Mouse (Mus musculus): Measurements from ENCODE around the gene Cd300c. TPM values are rescaled to one million over a fixed set of nuclear protein-coding genes. Genes with fewer than 3 reads are reported as not detected.
A peak's percentile ranks its signal among the peaks of the same experiment; 100 is the strongest.

The Cd300c gene
- total and polyA plus RNA-seq, 2 experiments = 0.24 TPM; not detected in 1

- Histone ChIP-seq H3K36me3 (ENCODE audit: control insufficient read depth, insufficient read depth, low read length) (no peaks in the 10 kb centered on the region), H3K4me3 (ENCODE audit: insufficient read depth, low read depth, low read length) (no peak overlapping the region), H3K4me1 (ENCODE audit: control insufficient read depth, insufficient read depth, low read length) (no peaks in the 10 kb centered on the region), H3K79me2 (ENCODE audit: control insufficient read depth, insufficient read depth, low read length) (no peaks in the 10 kb centered on the region), H3K27me3 (ENCODE audit: control insufficient read depth, insufficient read depth, low read length) (no peaks in the 10 kb centered on the region), H3K27ac (replicated peaks; ENCODE audit: insufficient read depth, low read depth, low read length) (no peak overlapping the region), H3K9ac (ENCODE audit: low read depth, low read length) (no peak overlapping the region)
- TF ChIP-seq POLR2A (IDR thresholded peaks at IDR 0.05; ENCODE audit: extremely low read depth, insufficient read depth, low read length) (no peak), CTCF (IDR thresholded peaks at IDR 0.05; ENCODE audit: low read depth, low read length) (no peak)
- DNase-seq (ENCODE audit: extremely low read depth, low read depth, low spot score) = no peak
- WGBS = 81% methylated on average over 10 of the region's 10 CpGs
Measured at GRCm38 (mm10) chr11:114972726-114973125, 3.8 kb upstream of the Cd300c start.

- Histone ChIP-seq H3K36me3 (ENCODE audit: control insufficient read depth, insufficient read depth, low read length) (no peaks in the 10 kb centered on the region), H3K9ac (ENCODE audit: low read depth, low read length) (no peak overlapping the region), H3K4me1 (ENCODE audit: control insufficient read depth, insufficient read depth, low read length) (no peaks in the 10 kb centered on the region), H3K4me3 (ENCODE audit: insufficient read depth, low read depth, low read length) (no peak overlapping the region), H3K79me2 (ENCODE audit: control insufficient read depth, insufficient read depth, low read length) (no peaks in the 10 kb centered on the region), H3K27me3 (ENCODE audit: control insufficient read depth, insufficient read depth, low read length) (no peaks in the 10 kb centered on the region), H3K27ac (replicated peaks; ENCODE audit: insufficient read depth, low read depth, low read length) (no peak overlapping the region)
- whole genome bisulfite sequencing = 61% methylated on average over 3 of the region's 3 CpGs
- TF ChIP-seq POLR2A (IDR thresholded peaks at IDR 0.05; ENCODE audit: extremely low read depth, insufficient read depth, low read length) = no peak
- no peak for TF ChIP-seq CTCF (IDR thresholded peaks at IDR 0.05; ENCODE audit: low read depth, low read length)
- peak; percentile 33 for DNase-seq (ENCODE audit: extremely low read depth, low read depth, low spot score)
Measured at GRCm38 (mm10) chr11:114965182-114965828, 3.7 kb downstream of the Cd300c start.

GRCm38 (mm10) chr11:114960369-114960768, 8.6 kb downstream of the Cd300c start:
- Histone ChIP-seq H3K36me3 (ENCODE audit: control insufficient read depth, insufficient read depth, low read length) (no peaks in the 10 kb centered on the region), H3K4me1 (ENCODE audit: control insufficient read depth, insufficient read depth, low read length) (no peaks in the 10 kb centered on the region), H3K4me3 (ENCODE audit: insufficient read depth, low read depth, low read length) (no peak overlapping the region), H3K9ac (ENCODE audit: low read depth, low read length) (no peak overlapping the region), H3K27ac (replicated peaks; ENCODE audit: insufficient read depth, low read depth, low read length) (no peak overlapping the region), H3K79me2 (ENCODE audit: control insufficient read depth, insufficient read depth, low read length) (no peaks in the 10 kb centered on the region), H3K27me3 (ENCODE audit: control insufficient read depth, insufficient read depth, low read length) (no peaks in the 10 kb centered on the region)
- TF ChIP-seq POLR2A (IDR thresholded peaks at IDR 0.05; ENCODE audit: extremely low read depth, insufficient read depth, low read length) (no peak), CTCF (IDR thresholded peaks at IDR 0.05; ENCODE audit: low read depth, low read length) (no peak)
- WGBS = 69% methylated on average over 1 of the region's 1 CpGs
- no peak for DNase-seq (ENCODE audit: extremely low read depth, low read depth, low spot score)

GRCm38 (mm10) chr11:114934144-114934543, 34.8 kb downstream of the Cd300c start, which contains the start of gene Cd300lb:
TSS of gene Cd300lb (minus strand) at chr11:114934386.
- Histone ChIP-seq H3K36me3 (ENCODE audit: control insufficient read depth, insufficient read depth, low read length) (no peaks in the 10 kb centered on the region), H3K4me1 (ENCODE audit: control insufficient read depth, insufficient read depth, low read length) (no peaks in the 10 kb centered on the region), H3K4me3 (ENCODE audit: insufficient read depth, low read depth, low read length) (peak within 1 kb of the TSS; percentile 15; the same call in 1 of the 2 replicates), H3K9ac (ENCODE audit: low read depth, low read length) (no peak within 1 kb of the TSS), H3K27ac (replicated peaks; ENCODE audit: insufficient read depth, low read depth, low read length) (no peak within 1 kb of the TSS), H3K79me2 (ENCODE audit: control insufficient read depth, insufficient read depth, low read length) (no peaks in the 10 kb centered on the region), H3K27me3 (ENCODE audit: control insufficient read depth, insufficient read depth, low read length) (no peaks in the 10 kb centered on the region)
- 52% methylated on average over 6 of the region's 6 CpGs for WGBS
- no peak for DNase-seq (ENCODE audit: extremely low read depth, low read depth, low spot score)
- TF ChIP-seq POLR2A (IDR thresholded peaks at IDR 0.05; ENCODE audit: extremely low read depth, insufficient read depth, low read length) (no peak), CTCF (IDR thresholded peaks at IDR 0.05; ENCODE audit: low read depth, low read length) (no peak)

GRCm38 (mm10) chr11:114933591-114933990, 35.4 kb downstream of the Cd300c start:
- Histone ChIP-seq H3K27ac (replicated peaks; ENCODE audit: insufficient read depth, low read depth, low read length) (no peak overlapping the region), H3K4me3 (ENCODE audit: insufficient read depth, low read depth, low read length) (peak overlapping the region; percentile 15; the same call in 1 of the 2 replicates), H3K27me3 (ENCODE audit: control insufficient read depth, insufficient read depth, low read length) (no peaks in the 10 kb centered on the region), H3K36me3 (ENCODE audit: control insufficient read depth, insufficient read depth, low read length) (no peaks in the 10 kb centered on the region), H3K79me2 (ENCODE audit: control insufficient read depth, insufficient read depth, low read length) (no peaks in the 10 kb centered on the region), H3K9ac (ENCODE audit: low read depth, low read length) (no peak overlapping the region), H3K4me1 (ENCODE audit: control insufficient read depth, insufficient read depth, low read length) (no peaks in the 10 kb centered on the region)
- TF ChIP-seq CTCF (IDR thresholded peaks at IDR 0.05; ENCODE audit: low read depth, low read length) = no peak
- TF ChIP-seq POLR2A (IDR thresholded peaks at IDR 0.05; ENCODE audit: extremely low read depth, insufficient read depth, low read length) = no peak
- WGBS = 75% methylated on average over 4 of the region's 4 CpGs
- no peak for DNase-seq (ENCODE audit: extremely low read depth, low read depth, low spot score)

- WGBS = 76% methylated on average over 5 of the region's 5 CpGs
- Histone ChIP-seq H3K36me3 (ENCODE audit: control insufficient read depth, insufficient read depth, low read length) (no peaks in the 10 kb centered on the region), H3K79me2 (ENCODE audit: control insufficient read depth, insufficient read depth, low read length) (no peaks in the 10 kb centered on the region), H3K4me3 (ENCODE audit: insufficient read depth, low read depth, low read length) (no peak overlapping the region), H3K27me3 (ENCODE audit: control insufficient read depth, insufficient read depth, low read length) (no peaks in the 10 kb centered on the region), H3K9ac (ENCODE audit: low read depth, low read length) (no peak overlapping the region), H3K27ac (replicated peaks; ENCODE audit: insufficient read depth, low read depth, low read length) (peak overlapping the region; percentile 12; the same call in 1 of the 2 replicates), H3K4me1 (ENCODE audit: control insufficient read depth, insufficient read depth, low read length) (no peaks in the 10 kb centered on the region)
- TF ChIP-seq CTCF (IDR thresholded peaks at IDR 0.05; ENCODE audit: low read depth, low read length) (no peak), POLR2A (IDR thresholded peaks at IDR 0.05; ENCODE audit: extremely low read depth, insufficient read depth, low read length) (no peak)
- DNase-seq (ENCODE audit: extremely low read depth, low read depth, low spot score) = no peak
Measured at GRCm38 (mm10) chr11:114931041-114931440, 37.9 kb downstream of the Cd300c start.

Data from liver, adult 2 months (tissue).